Mouse (Mus musculus) heart, postnatal 4 days (tissue): ENCODE results near the gene Lmod3. TPM values are rescaled to one million over a fixed set of nuclear protein-coding genes. Genes with fewer than 3 reads are reported as not detected.

Experiments
- DNase-seq: peaks from one replicate; pipeline ENCODE4 v3.0.0; 2021
- total RNA-seq, 2 experiments: library from RNA; stranded (reverse); gene quantifications; 2 replicates each; pipeline ENCODE4 v1.2.3; 2021

Gene Lmod3
- total RNA-seq, 2 experiments from 2014 or later: 47.8 to 48.0 TPM

GRCm38 (mm10) chr6:97223566-97223965, 29.0 kb downstream of the Lmod3 start:
- no peak for DNase-seq

GRCm38 (mm10) chr6:97222931-97223467, 29.6 kb downstream of the Lmod3 start:
- no peak for DNase-seq

- DNase-seq: no peak
Measured at GRCm38 (mm10) chr6:97222321-97222720, 30.2 kb downstream of the Lmod3 start.

- DNase-seq: no peak
Measured at GRCm38 (mm10) chr6:97221205-97222025, 31.1 kb downstream of the Lmod3 start.

GRCm38 (mm10) chr6:97220672-97221071, 31.9 kb downstream of the Lmod3 start:
- DNase-seq: no peak

- no peak for DNase-seq
Measured at GRCm38 (mm10) chr6:97216154-97216821, 36.3 kb downstream of the Lmod3 start.

- peak; percentile 33 for DNase-seq
Measured at GRCm38 (mm10) chr6:97211981-97212380, 40.6 kb downstream of the Lmod3 start.

GRCm38 (mm10) chr6:97210962-97211601, 41.5 kb downstream of the Lmod3 start:
- DNase-seq: peak; percentile 22

GRCm38 (mm10) chr6:97210191-97210961, 42.2 kb downstream of the Lmod3 start, which contains the start of gene Arl6ip5:
Gene Arl6ip5, plus strand, starts transcription at chr6:97210689.
- peak; percentile 90 for DNase-seq

GRCm38 (mm10) chr6:97209751-97210150, 42.8 kb downstream of the Lmod3 start:
- no peak for DNase-seq

- DNase-seq: no peak
Measured at GRCm38 (mm10) chr6:97209201-97209600, 43.4 kb downstream of the Lmod3 start.

GRCm38 (mm10) chr6:97208406-97208805, 44.2 kb downstream of the Lmod3 start:
- no peak for DNase-seq

- no peak for DNase-seq
Measured at GRCm38 (mm10) chr6:97207085-97207484, 45.5 kb downstream of the Lmod3 start.

- DNase-seq: peak; percentile 100
Measured at GRCm38 (mm10) chr6:97205439-97205885, 47.1 kb downstream of the Lmod3 start, which contains the start of gene Uba3. Gene Uba3, minus strand, starts transcription at chr6:97205647.

GRCm38 (mm10) chr6:97204952-97205351, 47.6 kb downstream of the Lmod3 start:
- DNase-seq: peak; percentile 42

- DNase-seq: no peak
Measured at GRCm38 (mm10) chr6:97204252-97204869, 48.2 kb downstream of the Lmod3 start.

GRCm38 (mm10) chr6:97202477-97202876, 50.1 kb downstream of the Lmod3 start:
- no peak for DNase-seq

- no peak for DNase-seq
Measured at GRCm38 (mm10) chr6:97200437-97200836, 52.1 kb downstream of the Lmod3 start.
